Mouse (Mus musculus) kidney, embryonic 16.5 days (tissue): Measurements from ENCODE around the gene Naaladl2. TPM values are rescaled to one million over a fixed set of nuclear protein-coding genes. Genes with fewer than 3 reads are reported as not detected.

Experiments used
- ATAC-seq: fragments of 200-750 bp; cut with Nextera tagmentation; 2 replicates; pipeline ENCODE4 v1.8.0; 2017; ENCODE audit warnings: moderate TSS enrichment; ENCODE audit not compliant: low FRiP score, low TSS enrichment
- H3K27ac ChIP-seq: fragments of 300-500 bp; sonication (generic); 2 replicates; pipeline ENCODE4 v1.5.1; 2014; ENCODE audit warnings: low read length
- H3K27me3 ChIP-seq: fragments of 300-500 bp; sonication (generic); 2 replicates; pipeline ENCODE4 v1.6.1; 2014; ENCODE audit warnings: low read length, control low read depth, mixed read lengths; ENCODE audit not compliant: insufficient read depth
- H3K36me3 ChIP-seq: fragments of 300-500 bp; sonication (generic); 2 replicates; pipeline ENCODE4 v1.6.1; 2014; ENCODE audit warnings: low read length, control low read depth, mixed read lengths; ENCODE audit not compliant: insufficient read depth
- H3K4me1 ChIP-seq: fragments of 300-500 bp; sonication (generic); 2 replicates; pipeline ENCODE4 v1.6.1; 2014; ENCODE audit warnings: low read length, control low read depth, mixed read lengths; ENCODE audit not compliant: insufficient read depth
- H3K4me2 ChIP-seq: fragments of 300-500 bp; sonication (generic); replicated peaks from 2 replicates; pipeline ENCODE4 v1.6.1; 2014; ENCODE audit warnings: low read depth, low read length
- H3K4me3 ChIP-seq: fragments of 300-500 bp; sonication (generic); 2 replicates; pipeline ENCODE4 v1.5.1; 2014; ENCODE audit warnings: mild to moderate bottlenecking, low read length
- H3K9ac ChIP-seq: fragments of 300-500 bp; sonication (generic); replicated peaks from 2 replicates; pipeline ENCODE4 v1.6.1; 2014; ENCODE audit warnings: low read length
- H3K9me3 ChIP-seq: fragments of 300-500 bp; sonication (generic); 2 replicates; pipeline ENCODE4 v1.6.1; 2016; ENCODE audit warnings: low read length, control low read depth
- WGBS: fragments of 180-500 bp; shearing (Covaris S2); extraction: QIAGEN DNeasy Blood & Tissue Kit; methylation state at CpG from one replicate; pipeline ENCODE4 v1.1.7; 2014; 5-methylcytosine and 5-hydroxymethylcytosine counted together
- polyA plus RNA-seq: library from polyadenylated mRNA; unstranded; fragments of >200 nt; fragmentation: Nextera tagmentation; extraction: Ambion mirVana; gene quantifications from 2 replicates; pipeline ENCODE4 v1.2.1, GENCODE M21; 2015

Naaladl2 gene
- polyA plus RNA-seq, 1 experiment from 2014 or later, result 3.3 TPM

DNA sequence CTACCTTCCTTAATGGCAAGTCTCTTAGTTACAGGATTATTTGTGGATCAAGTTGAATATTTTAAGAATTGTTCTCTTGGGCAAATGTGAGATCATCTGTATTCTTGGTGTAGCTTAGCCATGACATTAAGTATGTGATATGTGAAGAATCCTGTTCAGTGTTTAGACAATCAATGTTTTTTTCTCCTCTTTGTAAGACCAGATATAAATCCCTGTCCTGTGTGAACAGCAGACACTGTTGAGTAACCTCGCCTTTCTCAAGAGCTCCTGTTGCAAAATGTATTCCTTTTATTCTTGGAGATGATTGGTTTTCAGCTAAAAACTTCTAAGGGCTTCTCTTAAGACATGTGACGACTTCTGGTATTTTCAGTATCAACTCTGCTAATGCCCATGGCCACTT lies 347.3 kb downstream of the Naaladl2 start:
- H3K4me1 ChIP-seq, result no peaks in the 10 kb centered on the region
- H3K27ac ChIP-seq, result no peak overlapping the region
- no peak overlapping the region for H3K4me2 ChIP-seq
- WGBS, result 64% methylated on average over 2 of the region's 2 CpGs
- H3K27me3 ChIP-seq, result no peaks in the 10 kb centered on the region
- H3K9ac ChIP-seq, result no peak overlapping the region
- H3K4me3 ChIP-seq, result no peak overlapping the region
- H3K9me3 ChIP-seq, result no peaks in the 10 kb centered on the region
- ATAC-seq, result no peak
- no peaks in the 10 kb centered on the region for H3K36me3 ChIP-seq

- WGBS, result 90% methylated on average over 1 of the region's 1 CpGs
- H3K9me3 ChIP-seq, result no peaks in the 10 kb centered on the region
- ATAC-seq, result no peak
- H3K4me2 ChIP-seq, result no peak overlapping the region
- no peaks in the 10 kb centered on the region for H3K27me3 ChIP-seq
- no peak overlapping the region for H3K9ac ChIP-seq
- no peak overlapping the region for H3K27ac ChIP-seq
- H3K4me1 ChIP-seq, result no peaks in the 10 kb centered on the region
- H3K4me3 ChIP-seq, result no peak overlapping the region
- H3K36me3 ChIP-seq, result no peaks in the 10 kb centered on the region
These were observed 356.5 kb downstream of the Naaladl2 start for GRCm38 (mm10) chr3:24787451-24788148.

- no peak overlapping the region for H3K4me2 ChIP-seq
- H3K27ac ChIP-seq, result peak overlapping the region; percentile 24; the same call in 1 of the 2 replicates
- H3K9me3 ChIP-seq, result no peaks in the 10 kb centered on the region
- no peaks in the 10 kb centered on the region for H3K27me3 ChIP-seq
- no peak overlapping the region for H3K9ac ChIP-seq
- WGBS, result 74% methylated on average over 3 of the region's 3 CpGs
- H3K4me3 ChIP-seq, result no peak overlapping the region
- ATAC-seq, result no peak
- H3K36me3 ChIP-seq, result no peaks in the 10 kb centered on the region
- H3K4me1 ChIP-seq, result no peaks in the 10 kb centered on the region
These were observed 360.0 kb downstream of the Naaladl2 start for GRCm38 (mm10) chr3:24784108-24784507.

DNA sequence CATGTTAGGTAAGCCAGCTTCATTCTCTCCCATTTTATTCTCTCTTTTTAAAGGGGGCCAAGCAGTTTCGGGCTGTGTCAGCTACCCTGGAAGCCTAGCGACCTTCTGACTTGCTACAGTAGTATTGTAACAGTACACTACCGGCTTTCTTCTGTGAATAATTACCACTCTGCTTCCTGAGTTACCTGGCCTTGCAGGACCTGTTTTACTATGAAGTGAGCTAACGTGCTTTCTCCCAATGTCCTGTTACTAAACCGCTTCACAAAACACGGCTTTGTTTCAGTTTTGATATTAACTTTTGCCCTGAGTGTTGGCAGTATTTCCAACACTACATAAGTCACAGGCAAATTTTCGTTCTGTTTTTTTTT lies 360.6 kb downstream of the Naaladl2 start:
- H3K36me3 ChIP-seq, result no peaks in the 10 kb centered on the region
- 39% methylated on average over 7 of the region's 7 CpGs for WGBS
- H3K4me2 ChIP-seq, result peak overlapping the region; percentile 43
- H3K27ac ChIP-seq, result peak overlapping the region; percentile 87
- H3K4me1 ChIP-seq, result no peaks in the 10 kb centered on the region
- peak overlapping the region; percentile 35 for H3K4me3 ChIP-seq
- no peaks in the 10 kb centered on the region for H3K27me3 ChIP-seq
- no peak overlapping the region for H3K9ac ChIP-seq
- ATAC-seq, result peak; percentile 97
- no peaks in the 10 kb centered on the region for H3K9me3 ChIP-seq

- peak overlapping the region; percentile 87 for H3K27ac ChIP-seq
- H3K36me3 ChIP-seq, result no peaks in the 10 kb centered on the region
- peak overlapping the region; percentile 35 for H3K4me3 ChIP-seq
- no peaks in the 10 kb centered on the region for H3K4me1 ChIP-seq
- H3K9me3 ChIP-seq, result no peaks in the 10 kb centered on the region
- peak; percentile 58; the same call in 1 of the 2 replicates for ATAC-seq
- H3K9ac ChIP-seq, result no peak overlapping the region
- peak overlapping the region; percentile 43 for H3K4me2 ChIP-seq
- no peaks in the 10 kb centered on the region for H3K27me3 ChIP-seq
- 47% methylated on average over 10 of the region's 10 CpGs for WGBS
These were observed 361.1 kb downstream of the Naaladl2 start for GRCm38 (mm10) chr3:24782784-24783461.

GRCm38 (mm10) chr3:24781687-24782086 lies 362.4 kb downstream of the Naaladl2 start:
- Histone ChIP-seq H3K9ac (no peak overlapping the region), H3K36me3 (no peaks in the 10 kb centered on the region), H3K27me3 (no peaks in the 10 kb centered on the region), H3K4me3 (no peak overlapping the region), H3K4me2 (no peak overlapping the region), H3K9me3 (no peaks in the 10 kb centered on the region), H3K27ac (no peak overlapping the region), H3K4me1 (no peaks in the 10 kb centered on the region)
- WGBS, result 85% methylated on average over 2 of the region's 2 CpGs
- ATAC-seq, result no peak

- Histone ChIP-seq H3K4me3 (no peak overlapping the region), H3K9me3 (no peaks in the 10 kb centered on the region)
- no peak for ATAC-seq
These were observed 365.6 kb downstream of the Naaladl2 start for GRCm38 (mm10) chr3:24778416-24778815.

GRCm38 (mm10) chr3:24749055-24749454 lies 395.0 kb downstream of the Naaladl2 start:
- Histone ChIP-seq H3K36me3 (no peaks in the 10 kb centered on the region), H3K4me2 (no peak overlapping the region), H3K9ac (no peak overlapping the region), H3K27me3 (no peaks in the 10 kb centered on the region), H3K9me3 (no peaks in the 10 kb centered on the region), H3K4me1 (no peaks in the 10 kb centered on the region), H3K4me3 (no peak overlapping the region), H3K27ac (no peak overlapping the region)
- 70% methylated on average over 3 of the region's 3 CpGs for WGBS
- ATAC-seq, result peak; percentile 57; the same call in 1 of the 2 replicates

More at GRCm38 (mm10) chr3:24778416-24778815, 365.6 kb downstream of the Naaladl2 start:
- no peaks in the 10 kb centered on the region for H3K4me1 ChIP-seq
- H3K4me2 ChIP-seq, result no peak overlapping the region
- H3K36me3 ChIP-seq, result no peaks in the 10 kb centered on the region
- H3K27ac ChIP-seq, result no peak overlapping the region
- H3K27me3 ChIP-seq, result no peaks in the 10 kb centered on the region
- no peak overlapping the region for H3K9ac ChIP-seq

DNA sequence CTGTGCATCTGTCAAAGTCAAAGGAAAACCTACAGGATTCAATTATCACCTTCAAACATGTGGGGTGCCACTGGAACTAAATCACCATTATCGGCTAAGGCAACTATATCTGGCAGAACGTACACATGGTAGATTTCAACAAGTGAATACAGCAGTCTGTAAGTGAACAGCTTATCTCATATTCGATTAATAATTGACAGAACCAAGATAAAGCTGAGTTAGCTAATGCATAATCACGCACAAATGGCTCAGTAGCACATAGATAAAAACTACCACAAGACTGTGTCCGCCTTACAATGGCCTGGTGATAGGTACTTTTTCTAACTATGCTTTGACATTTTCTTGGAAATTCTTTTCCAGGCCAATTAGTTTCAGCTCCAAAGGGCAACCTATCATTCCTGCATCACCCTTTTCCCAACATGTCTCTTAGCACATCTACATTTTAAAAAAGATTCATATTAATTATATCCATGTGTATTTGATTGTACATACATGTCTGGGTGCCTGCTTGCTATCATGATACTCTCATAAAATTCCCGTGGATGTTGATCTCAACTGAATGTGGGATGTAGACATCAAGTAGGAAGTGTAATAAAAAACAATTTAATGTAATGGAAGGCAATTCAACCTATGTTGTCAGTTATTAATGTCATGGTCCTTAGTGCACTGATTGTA lies 396.7 kb downstream of the Naaladl2 start:
- no peaks in the 10 kb centered on the region for H3K36me3 ChIP-seq
- no peaks in the 10 kb centered on the region for H3K9me3 ChIP-seq
- H3K27ac ChIP-seq, result no peak overlapping the region
- H3K4me2 ChIP-seq, result no peak overlapping the region
- no peak for ATAC-seq
- H3K4me1 ChIP-seq, result no peaks in the 10 kb centered on the region
- H3K4me3 ChIP-seq, result no peak overlapping the region
- no peaks in the 10 kb centered on the region for H3K27me3 ChIP-seq
- no peak overlapping the region for H3K9ac ChIP-seq
- WGBS, result 83% methylated on average over 6 of the region's 6 CpGs

GRCm38 (mm10) chr3:24743946-24744345 lies 400.1 kb downstream of the Naaladl2 start:
- no peaks in the 10 kb centered on the region for H3K4me1 ChIP-seq
- no peak overlapping the region for H3K4me3 ChIP-seq
- no peak overlapping the region for H3K9ac ChIP-seq
- no peaks in the 10 kb centered on the region for H3K27me3 ChIP-seq
- no peak for ATAC-seq
- no peaks in the 10 kb centered on the region for H3K36me3 ChIP-seq
- 77% methylated on average over 3 of the region's 3 CpGs for WGBS
- H3K4me2 ChIP-seq, result no peak overlapping the region
- H3K9me3 ChIP-seq, result no peaks in the 10 kb centered on the region
- no peak overlapping the region for H3K27ac ChIP-seq
